29 mouse cellular contexts compared by ENCODE assay signal in genomic region chr3:68105081-68105685, GRCm38 (mm10). TPM values are rescaled to one million over a fixed set of nuclear protein-coding genes. Genes with fewer than 3 reads are reported as not detected.
DNase-seq lines count a peak whose midpoint lies in the region; ATAC-seq lines count a peak whose summit lies in the region.
"Had no signal": no experiment of that assay in that cellular context is flagged by ENCODE, and none has a peak within 500 bp of the region (broad histone marks: within the 10 kb centered on the region; RNA-seq: fewer than 3 reads in every experiment).

No protein-coding gene starts in this region.

- no peaks in the 10 kb centered on the region for H3K36me3 ChIP-seq in hindbrain, embryonic 13.5 days
- no peaks in the 10 kb centered on the region for H3K36me3 ChIP-seq in hindbrain, embryonic 10.5 days
- H3K36me3 ChIP-seq in midbrain, embryonic 14.5 days (ENCODE audit: control insufficient read depth, insufficient read depth, low read length): no peaks in the 10 kb centered on the region
- H3K36me3 ChIP-seq in midbrain, embryonic 13.5 days: no peaks in the 10 kb centered on the region
- no peaks in the 10 kb centered on the region for H3K36me3 ChIP-seq in neural tube, embryonic 15.5 days
- H3K36me3 ChIP-seq: embryonic facial prominence, embryonic 10.5 days; embryonic facial prominence, embryonic 13.5 days; G1E; intestine, embryonic 15.5 days had no signal

- no peaks in the 10 kb centered on the region for H3K27me3 ChIP-seq in hindbrain, embryonic 13.5 days
- no peaks in the 10 kb centered on the region for H3K27me3 ChIP-seq in hindbrain, embryonic 10.5 days (ENCODE audit: insufficient read depth, poor library complexity, severe bottlenecking)
- no peaks in the 10 kb centered on the region for H3K27me3 ChIP-seq in midbrain, embryonic 14.5 days (ENCODE audit: control insufficient read depth, insufficient read depth, low read length)
- no peaks in the 10 kb centered on the region for H3K27me3 ChIP-seq in midbrain, embryonic 13.5 days
- H3K27me3 ChIP-seq in neural tube, embryonic 15.5 days (replicated peaks): no peaks in the 10 kb centered on the region
- H3K27me3 ChIP-seq: CH12.LX; embryonic facial prominence, embryonic 13.5 days; intestine, embryonic 15.5 days had no signal

- ATAC-seq in hindbrain, embryonic 13.5 days (ENCODE audit: low FRiP score): no peak
- ATAC-seq in midbrain, embryonic 14.5 days (ENCODE audit: low FRiP score, low TSS enrichment): no peak
- ATAC-seq in midbrain, embryonic 13.5 days: no peak
- peak; percentile 63; the same call in 1 of the 2 replicates for ATAC-seq in neural tube, embryonic 15.5 days (ENCODE audit: low FRiP score)
- ATAC-seq: forebrain, embryonic 13.5 days; forebrain, postnatal 0 days; intestine, embryonic 15.5 days; Patski had no signal

- DNase-seq in hindbrain, embryonic 10.5 days (ENCODE audit: low spot score): no peak
- peak; percentile 60 for DNase-seq in midbrain, embryonic 14.5 days
- peak; percentile 16 for DNase-seq in retina, postnatal 1 day
- DNase-seq in retina, embryonic 14.5 days (ENCODE audit: low spot score): no peak
- DNase-seq in adipocyte (ENCODE audit: low spot score): no peak
- DNase-seq: adrenal gland, adult 2 months; adrenal gland, postnatal 14 days; B cell, adult 2 months; cerebellum, adult 11-12 months; cerebellum, adult 8-10 months; cerebellum, postnatal 10 days; cerebellum, postnatal 36 days; embryo, embryonic 11 days; forebrain, postnatal 0 days; gastrocnemius, adult 2 months; gastrocnemius, postnatal 14 days; heart, adult 11 months had no signal

- H3K4me2 ChIP-seq in hindbrain, embryonic 13.5 days: no peak overlapping the region
- H3K4me2 ChIP-seq in midbrain, embryonic 14.5 days (ENCODE audit: low read length): no peak overlapping the region
- no peak overlapping the region for H3K4me2 ChIP-seq in midbrain, embryonic 13.5 days (replicated peaks)
- no peak overlapping the region for H3K4me2 ChIP-seq in neural tube, embryonic 15.5 days
- H3K4me2 ChIP-seq: embryonic facial prominence, embryonic 13.5 days; forebrain, embryonic 13.5 days; heart, embryonic 11.5 days; intestine, embryonic 15.5 days had no signal

- H3K27ac ChIP-seq in hindbrain, embryonic 13.5 days: peak overlapping the region; percentile 31; the same call in 1 of the 2 replicates
- H3K27ac ChIP-seq in hindbrain, embryonic 10.5 days: no peak overlapping the region
- H3K27ac ChIP-seq in midbrain, embryonic 14.5 days (replicated peaks; ENCODE audit: low read depth, low read length): no peak overlapping the region
- H3K27ac ChIP-seq in midbrain, embryonic 13.5 days: no peak overlapping the region
- no peak overlapping the region for H3K27ac ChIP-seq in neural tube, embryonic 15.5 days (replicated peaks)
- H3K27ac ChIP-seq: embryonic facial prominence, embryonic 10.5 days; embryonic facial prominence, embryonic 13.5 days; forebrain, embryonic 13.5 days; gastrocnemius, adult 2 months; intestine, embryonic 15.5 days had no signal

- H3K4me1 ChIP-seq in hindbrain, embryonic 13.5 days (replicated peaks): peaks cover 9% of the 10 kb centered on the region
- no peaks in the 10 kb centered on the region for H3K4me1 ChIP-seq in hindbrain, embryonic 10.5 days (replicated peaks)
- H3K4me1 ChIP-seq in midbrain, embryonic 14.5 days (ENCODE audit: control insufficient read depth, insufficient read depth, low read length): no peaks in the 10 kb centered on the region
- H3K4me1 ChIP-seq in midbrain, embryonic 13.5 days (replicated peaks): no peaks in the 10 kb centered on the region
- peaks cover 12% of the 10 kb centered on the region for H3K4me1 ChIP-seq in neural tube, embryonic 15.5 days
- H3K4me1 ChIP-seq: embryonic facial prominence, embryonic 10.5 days; embryonic facial prominence, embryonic 13.5 days; forebrain, embryonic 13.5 days; intestine, embryonic 15.5 days had no signal

- 48% methylated on average over 2 of the region's 2 CpGs for WGBS in hindbrain, embryonic 13.5 days
- WGBS in hindbrain, embryonic 10.5 days: 88% methylated on average over 2 of the region's 2 CpGs
- WGBS in midbrain, embryonic 14.5 days: 63% methylated on average over 2 of the region's 2 CpGs
- 66% methylated on average over 2 of the region's 2 CpGs for WGBS in midbrain, embryonic 13.5 days
- WGBS in neural tube, embryonic 15.5 days: 26% methylated on average over 2 of the region's 2 CpGs

- no peak overlapping the region for H3K4me3 ChIP-seq in hindbrain, embryonic 13.5 days
- H3K4me3 ChIP-seq in hindbrain, embryonic 10.5 days: no peak overlapping the region
- no peak overlapping the region for H3K4me3 ChIP-seq in midbrain, embryonic 14.5 days (replicated peaks; ENCODE audit: low read depth, low read length)
- H3K4me3 ChIP-seq in midbrain, embryonic 13.5 days (replicated peaks): no peak overlapping the region
- H3K4me3 ChIP-seq in neural tube, embryonic 15.5 days (replicated peaks): no peak overlapping the region
- H3K4me3 ChIP-seq: embryonic facial prominence, embryonic 10.5 days; embryonic facial prominence, embryonic 13.5 days; erythroblast, embryonic 14.5 days; forebrain, embryonic 13.5 days; gastrocnemius, adult 2 months; intestine, embryonic 15.5 days had no signal

- no peaks in the 10 kb centered on the region for H3K9me3 ChIP-seq in hindbrain, embryonic 13.5 days
- H3K9me3 ChIP-seq in hindbrain, embryonic 10.5 days: no peaks in the 10 kb centered on the region
- H3K9me3 ChIP-seq in midbrain, embryonic 14.5 days (ENCODE audit: control insufficient read depth, low read length): no peaks in the 10 kb centered on the region
- H3K9me3 ChIP-seq in midbrain, embryonic 13.5 days: no peaks in the 10 kb centered on the region
- H3K9me3 ChIP-seq in neural tube, embryonic 15.5 days (replicated peaks): no peaks in the 10 kb centered on the region
- H3K9me3 ChIP-seq: embryonic facial prominence, embryonic 10.5 days; embryonic facial prominence, embryonic 13.5 days; forebrain, embryonic 13.5 days; G1E; intestine, embryonic 15.5 days had no signal

- no peak overlapping the region for H3K9ac ChIP-seq in hindbrain, embryonic 13.5 days
- H3K9ac ChIP-seq in midbrain, embryonic 14.5 days (replicated peaks; ENCODE audit: low read length): no peak overlapping the region
- no peak overlapping the region for H3K9ac ChIP-seq in midbrain, embryonic 13.5 days (replicated peaks)
- H3K9ac ChIP-seq in neural tube, embryonic 15.5 days (replicated peaks): no peak overlapping the region
- H3K9ac ChIP-seq: embryonic facial prominence, embryonic 13.5 days; forebrain, embryonic 13.5 days; forebrain, postnatal 0 days; intestine, embryonic 15.5 days had no signal

RNA-seq across cellular contexts. Expression of gene Schip1, which starts 40.6 kb away (rescaled TPM):
- 151 and 152 TPM in 2 replicates for polyA plus RNA-seq in hindbrain, embryonic 13.5 days (2015; fragmentation: Nextera tagmentation; extraction: Ambion mirVana)
- polyA plus RNA-seq in hindbrain, embryonic 10.5 days (2016; fragmentation: Nextera tagmentation; extraction: Ambion mirVana): 49.3 and 86.4 TPM in 2 replicates
- 152 and 154 TPM in 2 replicates for polyA plus RNA-seq in midbrain, embryonic 14.5 days (2014; fragmentation: Nextera tagmentation; extraction: Ambion mirVana)
- polyA plus RNA-seq in midbrain, embryonic 13.5 days (2015; fragmentation: Nextera tagmentation; extraction: Ambion mirVana): 127 and 128 TPM in 2 replicates
- 135 and 164 TPM in 2 replicates for polyA plus RNA-seq in neural tube, embryonic 15.5 days (2015; fragmentation: Nextera tagmentation; extraction: Ambion mirVana)
- polyA plus RNA-seq: G1E had no signal

Comparison
In these comparisons a context has a peak if more than half of its experiments do, and no peak if none do; other contexts are left out.
1. DNase-seq: peak in midbrain, embryonic 14.5 days (single experiment) and retina, postnatal 1 day (single experiment); none in hindbrain, embryonic 10.5 days (single experiment), retina, embryonic 14.5 days (single experiment) and adipocyte (single experiment).